Mouse (Mus musculus) gastrocnemius, adult 2 months (tissue): ENCODE data around the gene Kdelr2. TPM values are rescaled to one million over a fixed set of nuclear protein-coding genes. Genes with fewer than 3 reads are reported as not detected.

Source experiments
- DNase-seq: peaks from one replicate; pipeline ENCODE4 v3.0.0; 2022
- H3K27ac ChIP-seq: fragments of 200-600 bp; 2 replicates; pipeline ENCODE4 v1.8.1; 2022; ENCODE audit warnings: mild to moderate bottlenecking
- H3K4me3 ChIP-seq: fragments of 200-600 bp; 2 replicates; pipeline ENCODE4 v1.8.1; 2022; ENCODE audit warnings: mild to moderate bottlenecking, moderate library complexity
- CTCF ChIP-seq: fragments of 200-600 bp; IDR thresholded peaks from 2 replicates; pipeline ENCODE4 v1.8.1; 2022; ENCODE audit warnings: antibody characterized with exemption, mild to moderate bottlenecking, moderate library complexity
- intact Hi-C: fragments of 180-260 bp; cut with DNase I; formaldehyde crosslinking; loops from one replicate; pipeline ENCODE4 v1.15.1; 2025
- total RNA-seq, 2 experiments: library from RNA; stranded (reverse); gene quantifications; 2 replicates each; pipeline ENCODE4 v1.2.3; 2021

Gene Kdelr2
- total RNA-seq, 2 experiments from 2014 or later: 33.1 to 37.6 TPM

GRCm38 (mm10) chr5:143405200-143405599, 1.6 kb downstream of the Kdelr2 start:
- no peak for DNase-seq
- TF ChIP-seq CTCF: no peak
- Histone ChIP-seq H3K4me3 (peak overlapping the region; percentile 75), H3K27ac (peak overlapping the region; percentile 4; the same call in 1 of the 2 replicates)
- intact Hi-C loops: no loop called here

GRCm38 (mm10) chr5:143406548-143406947, 2.9 kb downstream of the Kdelr2 start:
- TF ChIP-seq CTCF: no peak
- intact Hi-C loops: no loop called here

GRCm38 (mm10) chr5:143409239-143409638, 5.6 kb downstream of the Kdelr2 start:
- intact Hi-C loops: no loop called here
- Histone ChIP-seq H3K4me3 (no peak overlapping the region), H3K27ac (no peak overlapping the region)
- no peak for TF ChIP-seq CTCF
- no peak for DNase-seq

More at GRCm38 (mm10) chr5:143406548-143406947, 2.9 kb downstream of the Kdelr2 start:
- H3K4me3 ChIP-seq: no peak overlapping the region
- DNase-seq: no peak
- H3K27ac ChIP-seq: peak overlapping the region; percentile 35; the same call in 1 of the 2 replicates

- TF ChIP-seq CTCF: no peak
- intact Hi-C loops: no loop called here
- Histone ChIP-seq H3K27ac (peak overlapping the region; percentile 64), H3K4me3 (no peak overlapping the region)
- no peak for DNase-seq
Observed at GRCm38 (mm10) chr5:143410841-143411395, 7.3 kb downstream of the Kdelr2 start.

- intact Hi-C loops: loop anchor here (5.0 kb wide), 2 partner anchors 44 to 89 kb away; no protein-coding TSS in a partner anchor
- no peak for DNase-seq
- Histone ChIP-seq H3K4me3 (no peak overlapping the region), H3K27ac (no peak overlapping the region)
- TF ChIP-seq CTCF: no peak
Observed at GRCm38 (mm10) chr5:143421484-143421883, 17.8 kb downstream of the Kdelr2 start.

- no peak overlapping the region for H3K27ac ChIP-seq
- TF ChIP-seq CTCF: 0 out of 2 replicates have a peak, but pooled peaks have one; percentile 12
- H3K4me3 ChIP-seq: no peak overlapping the region
- intact Hi-C loops: loop anchor here (5.0 kb wide), 2 partner anchors 46 to 91 kb away; no protein-coding TSS in a partner anchor
- DNase-seq: no peak
Observed at GRCm38 (mm10) chr5:143422990-143423389, 19.4 kb downstream of the Kdelr2 start.

- TF ChIP-seq CTCF: peak; percentile 92
- peak; percentile 64 for DNase-seq
- H3K4me3 ChIP-seq: no peak overlapping the region
- no peak overlapping the region for H3K27ac ChIP-seq
- intact Hi-C loops: loop anchor here (5.0 kb wide), 2 partner anchors 47 to 92 kb away; no protein-coding TSS in a partner anchor
Observed at GRCm38 (mm10) chr5:143423899-143424519, 20.4 kb downstream of the Kdelr2 start.

GRCm38 (mm10) chr5:143434421-143434820, 30.8 kb downstream of the Kdelr2 start:
- intact Hi-C loops: no loop called here
- no peak overlapping the region for H3K27ac ChIP-seq
- TF ChIP-seq CTCF: peak; percentile 70
- DNase-seq: peak; percentile 77
- no peak overlapping the region for H3K4me3 ChIP-seq

GRCm38 (mm10) chr5:143441298-143441697, 37.7 kb downstream of the Kdelr2 start:
- no peak for TF ChIP-seq CTCF
- intact Hi-C loops: no loop called here
- Histone ChIP-seq H3K27ac (no peak overlapping the region), H3K4me3 (no peak overlapping the region)
- DNase-seq: no peak

GRCm38 (mm10) chr5:143441753-143442152, 38.1 kb downstream of the Kdelr2 start:
- intact Hi-C loops: no loop called here
- no peak for TF ChIP-seq CTCF
- no peak for DNase-seq
- Histone ChIP-seq H3K4me3 (no peak overlapping the region), H3K27ac (no peak overlapping the region)

- Histone ChIP-seq H3K4me3 (peak overlapping the region; percentile 97), H3K27ac (peak overlapping the region; percentile 87)
- no peak for TF ChIP-seq CTCF
- intact Hi-C loops: no loop called here
- DNase-seq: no peak
Observed at GRCm38 (mm10) chr5:143463671-143464070, 60.0 kb downstream of the Kdelr2 start.

- peak within 1 kb of the TSS; percentile 87 for H3K27ac ChIP-seq
- TF ChIP-seq CTCF: no peak
- intact Hi-C loops: no loop called here
- peak; percentile 94 for DNase-seq
- H3K4me3 ChIP-seq: peak within 1 kb of the TSS; percentile 97
Observed at GRCm38 (mm10) chr5:143464100-143464756, 60.6 kb downstream of the Kdelr2 start, which contains the start of gene Daglb. TSS of gene Daglb (plus strand) at chr5:143464584.

GRCm38 (mm10) chr5:143464757-143465118, 61.1 kb downstream of the Kdelr2 start:
- no peak for TF ChIP-seq CTCF
- Histone ChIP-seq H3K27ac (peak overlapping the region; percentile 87), H3K4me3 (peak overlapping the region; percentile 97)
- DNase-seq: no peak
- intact Hi-C loops: no loop called here
